Mouse (Mus musculus): ENCODE measurements around the gene Pik3r2.
A peak's percentile ranks its signal among the peaks of the same experiment; 100 is the strongest.

Pik3r2 gene

GRCm38 (mm10) chr8:70730956-70731355, 45.6 kb downstream of the Pik3r2 start:
- no peak for DNase-seq

- no peak for DNase-seq
Observed at GRCm38 (mm10) chr8:70729808-70730475, 46.6 kb downstream of the Pik3r2 start.

GRCm38 (mm10) chr8:70726721-70727120, 49.8 kb downstream of the Pik3r2 start:
- no peak for DNase-seq

- no peak for DNase-seq
Observed at GRCm38 (mm10) chr8:70725792-70726447, 50.6 kb downstream of the Pik3r2 start.

GRCm38 (mm10) chr8:70724216-70724615, 52.3 kb downstream of the Pik3r2 start:
- no peak for DNase-seq

- DNase-seq = no peak
Observed at GRCm38 (mm10) chr8:70723486-70724210, 52.9 kb downstream of the Pik3r2 start, which contains the start of gene Pde4c. Pde4c (plus strand) TSS chr8:70723720.

GRCm38 (mm10) chr8:70721601-70722000, 54.9 kb downstream of the Pik3r2 start:
- DNase-seq = no peak

GRCm38 (mm10) chr8:70720739-70721138, 55.8 kb downstream of the Pik3r2 start:
- DNase-seq = peak; percentile 88

GRCm38 (mm10) chr8:70719796-70720270, 56.7 kb downstream of the Pik3r2 start:
- DNase-seq = no peak

GRCm38 (mm10) chr8:70718297-70718696, 58.2 kb downstream of the Pik3r2 start, which contains the start of gene Gm3336:
Gm3336 (plus strand) TSS chr8:70718543.
- peak; percentile 46 for DNase-seq
